Mouse (Mus musculus) CD4-positive helper T cell, adult 2 months (primary cell): ENCODE data around the gene Rasgrp2.
A peak's percentile ranks its signal among the peaks of the same experiment; 100 is the strongest.

Source experiments
- DNase-seq: peaks from one replicate; pipeline ENCODE4 v3.0.0-alpha.2; 2012; ENCODE audit warnings: low read depth, missing footprints, low spot score

Gene Rasgrp2

GRCm38 (mm10) chr19:6399285-6400095 lies at the start of gene Rasgrp2:
Gene Rasgrp2, plus strand, starts transcription at chr19:6399340.
- peak; percentile 96 for DNase-seq

GRCm38 (mm10) chr19:6351431-6352106 lies 47.6 kb upstream of the Rasgrp2 start:
- DNase-seq = no peak

GRCm38 (mm10) chr19:6352107-6352505 lies 47.0 kb upstream of the Rasgrp2 start:
- no peak for DNase-seq

GRCm38 (mm10) chr19:6354030-6354429 lies 45.1 kb upstream of the Rasgrp2 start:
- no peak for DNase-seq

GRCm38 (mm10) chr19:6361291-6361690 lies 37.8 kb upstream of the Rasgrp2 start:
- DNase-seq = no peak

GRCm38 (mm10) chr19:6363091-6363410 lies 36.1 kb upstream of the Rasgrp2 start:
- DNase-seq = no peak

- DNase-seq = peak; percentile 100
Observed at GRCm38 (mm10) chr19:6363411-6364240, 35.5 kb upstream of the Rasgrp2 start, which contains the start of gene Sf1. Gene Sf1, plus strand, starts transcription at chr19:6363690.

GRCm38 (mm10) chr19:6364317-6364725 lies 34.8 kb upstream of the Rasgrp2 start:
- DNase-seq = peak; percentile 92

GRCm38 (mm10) chr19:6364842-6365241 lies 34.3 kb upstream of the Rasgrp2 start:
- no peak for DNase-seq

- DNase-seq = no peak
Observed at GRCm38 (mm10) chr19:6370175-6370574, 29.0 kb upstream of the Rasgrp2 start.

GRCm38 (mm10) chr19:6372433-6372832 lies 26.7 kb upstream of the Rasgrp2 start:
- DNase-seq = no peak

- peak; percentile 80 for DNase-seq
Observed at GRCm38 (mm10) chr19:6373539-6374400, 25.4 kb upstream of the Rasgrp2 start.

GRCm38 (mm10) chr19:6374571-6374970 lies 24.6 kb upstream of the Rasgrp2 start:
- DNase-seq = no peak

GRCm38 (mm10) chr19:6375423-6376254 lies 23.5 kb upstream of the Rasgrp2 start:
- no peak for DNase-seq

- DNase-seq = no peak
Observed at GRCm38 (mm10) chr19:6376255-6376564, 22.9 kb upstream of the Rasgrp2 start.

GRCm38 (mm10) chr19:6376643-6377042 lies 22.5 kb upstream of the Rasgrp2 start:
- DNase-seq = no peak

GRCm38 (mm10) chr19:6377327-6378040 lies 21.7 kb upstream of the Rasgrp2 start:
- no peak for DNase-seq

GRCm38 (mm10) chr19:6380411-6381166 lies 18.6 kb upstream of the Rasgrp2 start:
- no peak for DNase-seq

- DNase-seq = no peak
Observed at GRCm38 (mm10) chr19:6381238-6381637, 17.9 kb upstream of the Rasgrp2 start.
